Comparison of ENCODE assay signal across 22 mouse cellular contexts in the genomic region with DNA sequence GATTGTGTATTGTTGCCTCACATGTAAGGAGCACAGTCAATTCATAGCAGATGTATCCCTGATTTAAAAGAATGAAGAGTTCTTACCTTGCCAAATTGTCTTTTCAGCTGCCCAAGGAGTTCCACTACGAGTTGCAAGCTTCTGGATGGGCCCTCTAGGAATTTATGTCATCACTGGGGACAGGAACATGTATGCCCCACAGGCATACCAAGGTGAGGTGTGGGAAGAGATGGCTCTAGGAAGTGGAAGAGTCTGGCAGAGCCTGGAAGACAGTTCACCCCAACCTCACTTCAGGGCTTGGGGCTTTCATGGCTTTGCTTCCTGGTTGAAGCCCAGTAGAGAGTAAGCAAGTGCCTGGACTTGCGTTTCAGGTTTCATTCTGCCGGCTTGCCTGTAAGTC. TPM values are rescaled to one million over a fixed set of nuclear protein-coding genes. Genes with fewer than 3 reads are reported as not detected.
"Had no signal": no experiment of that assay in that cellular context is flagged by ENCODE, and none has a peak within 500 bp of the region (broad histone marks: within the 10 kb centered on the region; RNA-seq: fewer than 3 reads in every experiment).

No protein-coding gene starts in this region.

- H3K9ac ChIP-seq: liver, embryonic 13.5 days; liver, embryonic 15.5 days; liver, postnatal 0 days; lung, embryonic 15.5 days; midbrain, embryonic 13.5 days; midbrain, embryonic 15.5 days; neural tube, embryonic 12.5 days had no signal

- H3K27me3 ChIP-seq: liver, embryonic 13.5 days; lung, embryonic 15.5 days; midbrain, embryonic 13.5 days; midbrain, embryonic 15.5 days; neural tube, embryonic 12.5 days had no signal

- H3K4me1 ChIP-seq: liver, embryonic 13.5 days; liver, embryonic 15.5 days; megakaryocyte, embryonic 14.5 days; midbrain, embryonic 13.5 days; midbrain, embryonic 15.5 days; neural tube, embryonic 12.5 days had no signal

- H3K4me3 ChIP-seq: liver, embryonic 13.5 days; liver, embryonic 15.5 days; lung, embryonic 15.5 days; megakaryocyte, embryonic 14.5 days; midbrain, embryonic 13.5 days; midbrain, embryonic 15.5 days; neural tube, embryonic 12.5 days had no signal

- DNase-seq: liver, embryonic 13.5 days; liver, postnatal 0 days; lung, adult 2 months; lung, postnatal 10 days; lung, postnatal 36 days; right cerebral cortex, adult 18-20 months; right cerebral cortex, postnatal 25 days; right cerebral cortex, postnatal 4 days; spleen, adult 18-20 months; thymus, adult 18-20 months; thymus, postnatal 25 days; thymus, postnatal 4 days had no signal

- H3K36me3 ChIP-seq: liver, embryonic 13.5 days; liver, embryonic 15.5 days; lung, embryonic 15.5 days; midbrain, embryonic 13.5 days; midbrain, embryonic 15.5 days; neural tube, embryonic 12.5 days had no signal

- H3K27ac ChIP-seq: liver, embryonic 13.5 days; liver, embryonic 15.5 days; lung, embryonic 15.5 days; macrophage; midbrain, embryonic 13.5 days; midbrain, embryonic 15.5 days; neural tube, embryonic 12.5 days had no signal

- H3K9me3 ChIP-seq: liver, embryonic 13.5 days; liver, embryonic 15.5 days; lung, embryonic 15.5 days; midbrain, embryonic 13.5 days; midbrain, embryonic 15.5 days; neural tube, embryonic 12.5 days had no signal

- H3K4me2 ChIP-seq: liver, embryonic 13.5 days; liver, embryonic 15.5 days; lung, embryonic 15.5 days; midbrain, embryonic 11.5 days; midbrain, embryonic 13.5 days; midbrain, embryonic 15.5 days; neural tube, embryonic 12.5 days had no signal

- ATAC-seq: liver, postnatal 0 days; midbrain, embryonic 13.5 days; midbrain, embryonic 15.5 days had no signal

RNA-seq across cellular contexts. Expression of gene Wbp2nl, which starts 9.7 kb away (rescaled TPM):
- polyA plus RNA-seq: lung, adult 2 months; macrophage; midbrain, embryonic 11.5 days; midbrain, embryonic 13.5 days; midbrain, embryonic 15.5 days; neural tube, embryonic 12.5 days; small intestine, adult 2 months; urinary bladder, adult 2 months had no signal
